8 mouse cellular contexts compared by ENCODE assay signal in the genomic region with DNA sequence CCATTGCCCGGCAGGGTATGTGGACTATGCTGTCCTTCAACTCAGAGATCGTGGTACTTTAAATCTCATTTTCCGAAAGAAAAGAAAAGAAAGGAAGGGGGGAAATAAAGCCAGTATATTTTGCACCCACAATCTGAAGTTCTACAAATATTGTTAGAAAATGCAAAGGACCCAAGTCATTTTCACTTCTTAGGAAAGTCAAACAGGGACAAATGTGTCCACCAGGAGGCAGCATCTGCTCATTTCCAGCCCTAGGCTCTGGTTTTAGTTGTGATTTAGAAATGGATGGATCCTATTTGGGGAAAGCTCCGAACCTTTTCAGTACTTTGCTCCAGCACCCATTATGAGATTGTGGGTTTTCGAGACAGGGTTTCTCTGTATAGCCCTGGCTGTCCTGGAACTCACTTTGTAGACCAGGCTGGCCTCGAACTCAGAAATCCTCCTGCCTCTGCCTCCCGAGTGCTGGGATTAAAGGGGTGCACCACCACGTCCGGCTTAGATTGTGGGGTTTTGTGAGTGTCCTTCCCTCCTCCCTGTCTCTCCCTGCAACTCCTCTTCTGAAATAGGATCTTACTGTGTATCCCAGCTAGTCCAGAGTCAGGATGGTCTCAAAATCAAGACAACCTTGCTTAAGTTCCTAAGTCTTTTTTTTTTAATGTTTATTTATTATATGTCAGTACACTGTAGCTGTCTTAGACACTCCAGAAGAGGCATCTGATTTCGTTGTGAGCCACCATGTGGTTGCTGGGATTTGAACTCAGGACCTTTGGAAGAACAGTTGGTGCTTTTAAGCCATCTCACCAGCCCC. TPM values are rescaled to one million over a fixed set of nuclear protein-coding genes. Genes with fewer than 3 reads are reported as not detected.
A peak's percentile ranks its signal among the peaks of the same experiment; 100 is the strongest.
DNase-seq lines count a peak whose midpoint lies in the region; ATAC-seq and TF ChIP-seq lines count a peak whose summit lies in the region.

No protein-coding gene starts in this region.

- H3K4me1 ChIP-seq in kidney, embryonic 15.5 days: peaks cover 14% of the 10 kb centered on the region
- H3K4me1 ChIP-seq in lung, adult 2 months (ENCODE audit: control insufficient read depth, insufficient read depth, low read length): no peaks in the 10 kb centered on the region; the same call in 1 of the 2 replicates
- H3K4me1 ChIP-seq in olfactory bulb, adult 2 months (ENCODE audit: control insufficient read depth, insufficient read depth, low read length): no peaks in the 10 kb centered on the region

- peak; percentile 9 for TF ChIP-seq CTCF in C2C12 (IDR thresholded peaks at IDR 0.05; ENCODE audit: control insufficient read depth, insufficient read depth, insufficient read length)
- TF ChIP-seq CTCF in lung, adult 2 months (IDR thresholded peaks at IDR 0.05; ENCODE audit: insufficient read depth, low read length): peak; percentile 61
- no peak for TF ChIP-seq CTCF in olfactory bulb, adult 2 months (IDR thresholded peaks at IDR 0.05; ENCODE audit: insufficient read depth, low read depth, low read length)

- no peak for TF ChIP-seq POLR2A in lung, adult 2 months (IDR thresholded peaks at IDR 0.05; ENCODE audit: borderline replicate concordance, extremely low read depth, low read depth, low read length)
- no peak for TF ChIP-seq POLR2A in olfactory bulb, adult 2 months (IDR thresholded peaks at IDR 0.05; ENCODE audit: insufficient read depth, low read depth, low read length)

- 32% methylated on average over 10 of the region's 10 CpGs for WGBS in kidney, embryonic 15.5 days
- 25% methylated on average over 10 of the region's 10 CpGs for WGBS in lung, adult 2 months
- whole genome bisulfite sequencing in olfactory bulb, adult 2 months: 27% methylated on average over 10 of the region's 10 CpGs

- H3ac ChIP-seq in C2C12 (ENCODE audit: control insufficient read depth, insufficient read length, low read depth): no peak overlapping the region

- H3K9ac ChIP-seq in kidney, embryonic 15.5 days: no peak overlapping the region

- peak; percentile 13; the same call in 1 of the 2 replicates for ATAC-seq in kidney, embryonic 15.5 days (replicated peaks; ENCODE audit: low FRiP score)

- peak overlapping the region; percentile 92 for H3K27ac ChIP-seq in kidney, embryonic 15.5 days
- peak overlapping the region; percentile 81 for H3K27ac ChIP-seq in olfactory bulb, adult 2 months (ENCODE audit: insufficient read depth, low read depth, low read length)

- no peaks in the 10 kb centered on the region for H3K79me3 ChIP-seq in C2C12 (ENCODE audit: low read depth)

- peak; percentile 93 for DNase-seq in NIH3T3 (ENCODE audit: low read depth)
- peak; percentile 92 for DNase-seq in embryo, embryonic 10.5 days (ENCODE audit: low spot score)
- DNase-seq in heart, adult 9 months (ENCODE audit: low spot score in 2 of 2): peak; percentile 36 to 73
- peak; percentile 62 for DNase-seq in lung, adult 2 months
- DNase-seq in thymus, postnatal 36 days: peak; percentile 36 to 38

- peaks cover 5% of the 10 kb centered on the region for H3K27me3 ChIP-seq in C2C12 (ENCODE audit: control insufficient read depth, insufficient read depth, insufficient read length)
- 0 out of 2 replicates have a peak, but pooled peaks cover under 1% of the 10 kb centered on the region for H3K27me3 ChIP-seq in kidney, embryonic 15.5 days

- no peaks in the 10 kb centered on the region for H3K9me3 ChIP-seq in kidney, embryonic 15.5 days (replicated peaks)

- no peaks in the 10 kb centered on the region for H3K79me2 ChIP-seq in C2C12 (ENCODE audit: control insufficient read depth, insufficient read depth)

- H3K4me3 ChIP-seq in C2C12 (ENCODE audit: insufficient read depth, poor library complexity, severe bottlenecking): no peak overlapping the region
- H3K4me3 ChIP-seq in kidney, embryonic 15.5 days (replicated peaks): no peak overlapping the region
- peak overlapping the region; percentile 25 for H3K4me3 ChIP-seq in lung, adult 2 months (replicated peaks; ENCODE audit: extremely low read depth, low read depth, low read length)
- H3K4me3 ChIP-seq in olfactory bulb, adult 2 months (ENCODE audit: insufficient read depth, low read depth, low read length): no peak overlapping the region

- H3K4me2 ChIP-seq in kidney, embryonic 15.5 days: no peak overlapping the region; the same call in 1 of the 2 replicates

- H3K36me3 ChIP-seq in C2C12 (ENCODE audit: control insufficient read depth, insufficient read depth): no peaks in the 10 kb centered on the region
- H3K36me3 ChIP-seq in kidney, embryonic 15.5 days: no peaks in the 10 kb centered on the region

TF ChIP-seq in C2C12, 6 proteins besides CTCF, POLR2A, EP300 and RAD21:
- TF ChIP-seq USF1 (IDR thresholded peaks at IDR 0.05; ENCODE audit: low read depth) (no peak), FOSL1 (IDR thresholded peaks at IDR 0.05; ENCODE audit: insufficient read depth, low read length, poor library complexity, severe bottlenecking) (no peak), MYOG (IDR thresholded peaks at IDR 0.05; ENCODE audit: control insufficient read depth, extremely low read depth, insufficient read length) (no peak), MAX (IDR thresholded peaks at IDR 0.05) (no peak), MYOD1 (IDR thresholded peaks at IDR 0.05; ENCODE audit: control insufficient read depth, insufficient read length, low read depth) (no peak), CEBPB (IDR thresholded peaks at IDR 0.05; ENCODE audit: low read depth) (no peak)

RNA-seq across cellular contexts. Expression of a gene that starts 6.4 kb away (rescaled TPM):
- 2.5 TPM for polyA plus RNA-seq in C2C12 (2012; fragmentation: generic; extraction: Trizol)
- 3.9 and 4.1 TPM in 2 replicates for polyA plus RNA-seq in kidney, embryonic 15.5 days (2015; fragmentation: Nextera tagmentation; extraction: Ambion mirVana)
- 40.1 and 67.8 TPM in 2 replicates for polyA plus RNA-seq in lung, adult 2 months (2012; rRNA removed)
- not detected in 2 replicates for polyA plus RNA-seq in olfactory bulb, adult 2 months (2012; ENCODE audit: insufficient read depth, insufficient read length, low replicate concordance, missing spikeins)

RNA-seq across cellular contexts. Expression of a gene that starts 32.0 kb away (rescaled TPM):
- 9.5 TPM for polyA plus RNA-seq in C2C12 (2012; fragmentation: generic; extraction: Trizol)
- 35.5 and 41.1 TPM in 2 replicates for polyA plus RNA-seq in kidney, embryonic 15.5 days (2015; fragmentation: Nextera tagmentation; extraction: Ambion mirVana)
- polyA plus RNA-seq in lung, adult 2 months (2012; rRNA removed): 21.8 and 26.9 TPM in 2 replicates
- polyA plus RNA-seq in olfactory bulb, adult 2 months (2012; ENCODE audit: insufficient read depth, insufficient read length, low replicate concordance, missing spikeins): not detected in 2 replicates

RNA-seq across cellular contexts. Expression of a gene that starts 59.9 kb away (rescaled TPM):
- not detected for polyA plus RNA-seq in C2C12 (2012; fragmentation: generic; extraction: Trizol)
- not detected in 2 replicates for polyA plus RNA-seq in kidney, embryonic 15.5 days (2015; fragmentation: Nextera tagmentation; extraction: Ambion mirVana)
- not detected in 2 replicates for polyA plus RNA-seq in lung, adult 2 months (2012; rRNA removed)
- not detected in 2 replicates for polyA plus RNA-seq in olfactory bulb, adult 2 months (2012; ENCODE audit: insufficient read depth, insufficient read length, low replicate concordance, missing spikeins)

Comparison
In these comparisons a context has a peak if more than half of its experiments do, and no peak if none do; other contexts are left out.
1. DNase-seq: peak in every context shown above with its lines; median percentile 93 in NIH3T3; 92 in embryo, embryonic 10.5 days; 62 in lung, adult 2 months; 54 in heart, adult 9 months; 37 in thymus, postnatal 36 days.